Mouse (Mus musculus) hindbrain, postnatal 0 days (tissue): ENCODE measurements around the gene Orai3. TPM values are rescaled to one million over a fixed set of nuclear protein-coding genes. Genes with fewer than 3 reads are reported as not detected.

ENCODE experiments used
- ATAC-seq: fragments of 200-750 bp; cut with Nextera tagmentation; 2 replicates; pipeline ENCODE4 v1.8.0; 2017; ENCODE audit warnings: mild to moderate bottlenecking, moderate TSS enrichment, moderate library complexity
- DNase-seq: peaks from one replicate; pipeline ENCODE4 v3.0.0-alpha.2; 2015; ENCODE audit warnings: low spot score
- H3K27ac ChIP-seq: fragments of 300-500 bp; sonication (generic); 2 replicates; pipeline ENCODE4 v1.5.1; 2014; ENCODE audit warnings: mild to moderate bottlenecking
- H3K27me3 ChIP-seq: fragments of 300-500 bp; sonication (generic); 2 replicates; pipeline ENCODE4 v1.6.1; 2014; ENCODE audit warnings: low read length, mixed read lengths; ENCODE audit not compliant: insufficient read depth
- H3K36me3 ChIP-seq: fragments of 300-500 bp; sonication (generic); 2 replicates; pipeline ENCODE4 v1.6.1; 2014; ENCODE audit warnings: low read length, mixed read lengths; ENCODE audit not compliant: insufficient read depth
- H3K4me1 ChIP-seq: fragments of 300-500 bp; sonication (generic); 2 replicates; pipeline ENCODE4 v1.6.1; 2014; ENCODE audit warnings: antibody characterized with exemption, low read length, mixed read lengths; ENCODE audit not compliant: insufficient read depth
- H3K4me2 ChIP-seq: fragments of 300-500 bp; sonication (generic); 2 replicates; pipeline ENCODE4 v1.6.1; 2014; ENCODE audit warnings: low read depth, mild to moderate bottlenecking, low read length, moderate library complexity, mixed read lengths
- H3K4me3 ChIP-seq: fragments of 300-500 bp; sonication (generic); 2 replicates; pipeline ENCODE4 v1.5.1; 2014; ENCODE audit warnings: low read length
- H3K9ac ChIP-seq: fragments of 300-500 bp; sonication (generic); replicated peaks from 2 replicates; pipeline ENCODE4 v1.6.1; 2014; ENCODE audit warnings: mild to moderate bottlenecking, low read length, moderate library complexity, mixed read lengths
- H3K9me3 ChIP-seq: fragments of 300-500 bp; sonication (generic); 2 replicates; pipeline ENCODE4 v1.6.1; 2016; ENCODE audit warnings: low read length, mixed read lengths
- CTCF ChIP-seq: IDR thresholded peaks from 2 replicates; pipeline ENCODE4 v1.5.1; 2016; ENCODE audit warnings: antibody characterized with exemption, control low read depth, low read depth
- WGBS: fragments of 180-500 bp; shearing (Covaris S2); extraction: QIAGEN DNeasy Blood & Tissue Kit; methylation state at CpG from one replicate; pipeline ENCODE4 v1.1.7; 2014; 5-methylcytosine and 5-hydroxymethylcytosine counted together
- polyA plus RNA-seq: library from polyadenylated mRNA; unstranded; fragments of >200 nt; fragmentation: Nextera tagmentation; extraction: Ambion mirVana; gene quantifications from 2 replicates; pipeline ENCODE4 v1.2.1, GENCODE M21; 2015
- total RNA-seq: library from RNA; depleted of rRNA; stranded (reverse); fragments of >200 nt; gene quantifications from 2 replicates; pipeline ENCODE4 v1.2.3, GENCODE M21; 2014

Gene Orai3
- total and polyA plus RNA-seq, 2 experiments from 2014 or later = 10.8 to 35.8 TPM

GRCm38 (mm10) chr7:127809846-127810245 is 40.2 kb downstream of the Orai3 start:
- no peaks in the 10 kb centered on the region for H3K4me1 ChIP-seq
- no peak overlapping the region for H3K27ac ChIP-seq
- H3K9ac ChIP-seq = no peak overlapping the region
- H3K27me3 ChIP-seq = no peaks in the 10 kb centered on the region
- H3K36me3 ChIP-seq = peaks cover 39% of the 10 kb centered on the region
- 88% methylated on average over 1 of the region's 1 CpGs for WGBS
- H3K4me3 ChIP-seq = no peak overlapping the region
- no peak for DNase-seq
- no peak for ATAC-seq
- H3K4me2 ChIP-seq = no peak overlapping the region
- H3K9me3 ChIP-seq = no peaks in the 10 kb centered on the region
- no peak for TF ChIP-seq CTCF

GRCm38 (mm10) chr7:127810650-127811049 is 41.0 kb downstream of the Orai3 start:
- Histone ChIP-seq H3K9ac (no peak overlapping the region), H3K27me3 (no peaks in the 10 kb centered on the region), H3K27ac (no peak overlapping the region), H3K9me3 (no peaks in the 10 kb centered on the region), H3K4me3 (no peak overlapping the region), H3K4me1 (no peaks in the 10 kb centered on the region), H3K4me2 (no peak overlapping the region), H3K36me3 (peaks cover 39% of the 10 kb centered on the region)
- DNase-seq (no peak), ATAC-seq (no peak)
- TF ChIP-seq CTCF = no peak
- WGBS = 83% methylated on average over 10 of the region's 10 CpGs

- Histone ChIP-seq H3K27me3 (no peaks in the 10 kb centered on the region), H3K27ac (no peak overlapping the region), H3K4me3 (no peak overlapping the region), H3K9me3 (no peaks in the 10 kb centered on the region), H3K36me3 (peaks cover 39% of the 10 kb centered on the region), H3K9ac (no peak overlapping the region), H3K4me1 (no peaks in the 10 kb centered on the region), H3K4me2 (no peak overlapping the region)
- WGBS = 88% methylated on average over 4 of the region's 4 CpGs
- DNase-seq = no peak
- ATAC-seq = no peak
- no peak for TF ChIP-seq CTCF
Measured at GRCm38 (mm10) chr7:127811240-127811639, 41.6 kb downstream of the Orai3 start.

- H3K4me1 ChIP-seq = no peaks in the 10 kb centered on the region
- TF ChIP-seq CTCF = no peak
- no peaks in the 10 kb centered on the region for H3K27me3 ChIP-seq
- no peak for DNase-seq
- H3K9ac ChIP-seq = no peak overlapping the region
- ATAC-seq = no peak
- H3K4me2 ChIP-seq = no peak overlapping the region
- no peaks in the 10 kb centered on the region for H3K9me3 ChIP-seq
- H3K27ac ChIP-seq = no peak overlapping the region
- WGBS = 91% methylated on average over 3 of the region's 3 CpGs
- H3K4me3 ChIP-seq = no peak overlapping the region
- H3K36me3 ChIP-seq = peaks cover 39% of the 10 kb centered on the region
Measured at GRCm38 (mm10) chr7:127812292-127812691, 42.7 kb downstream of the Orai3 start.

GRCm38 (mm10) chr7:127813821-127814220 is 44.2 kb downstream of the Orai3 start:
- ATAC-seq (no peak), DNase-seq (no peak)
- no peak for TF ChIP-seq CTCF
- H3K36me3 ChIP-seq = peaks cover 34% of the 10 kb centered on the region
- no peak overlapping the region for H3K9ac ChIP-seq
- H3K4me3 ChIP-seq = no peak overlapping the region
- no peaks in the 10 kb centered on the region for H3K4me1 ChIP-seq
- no peak overlapping the region for H3K4me2 ChIP-seq
- WGBS = 78% methylated on average over 4 of the region's 4 CpGs
- H3K9me3 ChIP-seq = no peaks in the 10 kb centered on the region
- no peak overlapping the region for H3K27ac ChIP-seq
- H3K27me3 ChIP-seq = no peaks in the 10 kb centered on the region

GRCm38 (mm10) chr7:127814241-127814921 is 44.8 kb downstream of the Orai3 start:
- TF ChIP-seq CTCF = no peak
- WGBS = 68% methylated on average over 19 of the region's 19 CpGs
- Histone ChIP-seq H3K27ac (no peak overlapping the region), H3K9ac (no peak overlapping the region), H3K4me2 (no peak overlapping the region), H3K36me3 (peaks cover 30% of the 10 kb centered on the region), H3K4me1 (no peaks in the 10 kb centered on the region), H3K27me3 (no peaks in the 10 kb centered on the region), H3K9me3 (no peaks in the 10 kb centered on the region), H3K4me3 (no peak overlapping the region)
- ATAC-seq = 0 out of 2 replicates have a peak, but pooled peaks have one; percentile 44
- DNase-seq = peak; percentile 61

- Histone ChIP-seq H3K36me3 (peaks cover 22% of the 10 kb centered on the region), H3K4me1 (no peaks in the 10 kb centered on the region), H3K4me3 (no peak overlapping the region), H3K27me3 (no peaks in the 10 kb centered on the region), H3K9ac (no peak overlapping the region), H3K4me2 (no peak overlapping the region), H3K27ac (no peak overlapping the region), H3K9me3 (no peaks in the 10 kb centered on the region)
- ATAC-seq = no peak
- no peak for DNase-seq
- TF ChIP-seq CTCF = no peak
- WGBS = 93% methylated on average over 15 of the region's 15 CpGs
Measured at GRCm38 (mm10) chr7:127815116-127815665, 45.6 kb downstream of the Orai3 start.
